Mouse (Mus musculus): ENCODE measurements around the gene Adgrg6.

The Adgrg6 gene

GRCm38 (mm10) chr10:14365065-14365589 lies 180.3 kb downstream of the Adgrg6 start:
- DNase-seq = no peak

- no peak for DNase-seq
Observed at GRCm38 (mm10) chr10:14363226-14363625, 182.2 kb downstream of the Adgrg6 start.

- no peak for DNase-seq
Observed at GRCm38 (mm10) chr10:14358271-14358670, 187.2 kb downstream of the Adgrg6 start.

All from kidney, adult 9 months (tissue).